Mouse (Mus musculus): ENCODE data around the gene Atxn1. TPM values are rescaled to one million over a fixed set of nuclear protein-coding genes. Genes with fewer than 3 reads are reported as not detected.

Atxn1 gene
- total and polyA plus RNA-seq, 3 experiments, result 27.3 to 43.5 (median 42.0) TPM

- no peak for DNase-seq
These were observed 189.3 kb downstream of the Atxn1 start for GRCm38 (mm10) chr13:45775516-45775915.

- no peak for DNase-seq
These were observed 191.2 kb downstream of the Atxn1 start for GRCm38 (mm10) chr13:45773381-45774168.

GRCm38 (mm10) chr13:45769757-45770156, 195.1 kb downstream of the Atxn1 start:
- DNase-seq, result no peak

- DNase-seq, result no peak
These were observed 196.6 kb downstream of the Atxn1 start for GRCm38 (mm10) chr13:45768250-45768649.

GRCm38 (mm10) chr13:45764354-45764753, 200.5 kb downstream of the Atxn1 start:
- DNase-seq, result no peak

- DNase-seq, result no peak
These were observed 202.5 kb downstream of the Atxn1 start for GRCm38 (mm10) chr13:45762278-45762677.

- no peak for DNase-seq
These were observed 210.3 kb downstream of the Atxn1 start for GRCm38 (mm10) chr13:45754483-45754882.

GRCm38 (mm10) chr13:45752498-45752897, 212.3 kb downstream of the Atxn1 start:
- no peak for DNase-seq

GRCm38 (mm10) chr13:45751231-45751630, 213.6 kb downstream of the Atxn1 start:
- peak; percentile 38 for DNase-seq

GRCm38 (mm10) chr13:45750627-45751026, 214.2 kb downstream of the Atxn1 start:
- no peak for DNase-seq

- no peak for DNase-seq
These were observed 214.9 kb downstream of the Atxn1 start for GRCm38 (mm10) chr13:45749937-45750336.

GRCm38 (mm10) chr13:45749222-45749621, 215.6 kb downstream of the Atxn1 start:
- DNase-seq, result no peak

- no peak for DNase-seq
These were observed 216.1 kb downstream of the Atxn1 start for GRCm38 (mm10) chr13:45748691-45749090.

GRCm38 (mm10) chr13:45745851-45746773, 218.7 kb downstream of the Atxn1 start:
- no peak for DNase-seq

GRCm38 (mm10) chr13:45744803-45745432, 219.9 kb downstream of the Atxn1 start:
- DNase-seq, result no peak

- no peak for DNase-seq
These were observed 221.0 kb downstream of the Atxn1 start for GRCm38 (mm10) chr13:45743848-45744247.

GRCm38 (mm10) chr13:45740369-45740768, 224.4 kb downstream of the Atxn1 start:
- no peak for DNase-seq

GRCm38 (mm10) chr13:45736241-45736640, 228.6 kb downstream of the Atxn1 start:
- no peak for DNase-seq

GRCm38 (mm10) chr13:45735802-45736201, 229.0 kb downstream of the Atxn1 start:
- no peak for DNase-seq

GRCm38 (mm10) chr13:45734531-45734930, 230.3 kb downstream of the Atxn1 start:
- DNase-seq, result no peak

- DNase-seq, result no peak
These were observed 232.2 kb downstream of the Atxn1 start for GRCm38 (mm10) chr13:45732590-45732989.

GRCm38 (mm10) chr13:45726917-45727316, 237.9 kb downstream of the Atxn1 start:
- no peak for DNase-seq
